Mouse (Mus musculus): ENCODE results near the gene Perm1. TPM values are rescaled to one million over a fixed set of nuclear protein-coding genes. Genes with fewer than 3 reads are reported as not detected.
A peak's percentile ranks its signal among the peaks of the same experiment; 100 is the strongest.

Perm1 gene
- polyA plus RNA-seq, 1 experiment from 2014 or later: 4.7 TPM

DNA sequence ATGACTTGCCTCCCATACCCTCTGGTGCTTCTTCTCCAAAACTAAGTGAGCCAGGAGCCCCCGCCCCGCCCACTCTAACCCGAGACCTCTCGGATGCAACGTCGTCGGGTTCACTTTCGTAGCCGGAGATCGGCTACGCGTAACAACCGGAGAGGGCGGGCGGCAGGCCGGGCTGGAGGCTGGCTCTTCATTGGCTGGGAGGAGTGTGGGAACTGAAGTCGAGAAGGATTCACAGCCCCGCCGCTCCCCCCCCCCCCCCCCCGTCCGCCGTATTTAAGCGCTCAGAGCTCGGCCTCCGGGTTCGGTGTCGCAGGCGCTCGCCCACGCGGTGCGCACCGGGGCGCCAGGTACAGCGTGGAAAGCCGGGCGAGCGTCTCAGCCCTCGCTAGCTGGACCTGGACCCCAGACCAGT, 12.7 kb upstream of the Perm1 start, which contains the start of gene AW011738:
TSS of gene AW011738 (plus strand) at position 304 of the 412 bp plus-strand sequence.
- Histone ChIP-seq H3K4me1 (peaks cover 26% of the 10 kb centered on the region), H3K36me3 (no peaks in the 10 kb centered on the region), H3K9me3 (no peaks in the 10 kb centered on the region), H3K27ac (peak within 1 kb of the TSS; percentile 54), H3K4me3 (peak within 1 kb of the TSS; percentile 54), H3K9ac (peak within 1 kb of the TSS; percentile 47), H3K4me2 (peak within 1 kb of the TSS; percentile 96), H3K27me3 (peaks cover 32% of the 10 kb centered on the region)
- peak; percentile 68; the same call in 1 of the 2 replicates for ATAC-seq (ENCODE audit: insufficient number of reproducible peaks, low FRiP score, low TSS enrichment, low read depth)
- under 1% methylated on average over 32 of the region's 39 CpGs for WGBS

DNA sequence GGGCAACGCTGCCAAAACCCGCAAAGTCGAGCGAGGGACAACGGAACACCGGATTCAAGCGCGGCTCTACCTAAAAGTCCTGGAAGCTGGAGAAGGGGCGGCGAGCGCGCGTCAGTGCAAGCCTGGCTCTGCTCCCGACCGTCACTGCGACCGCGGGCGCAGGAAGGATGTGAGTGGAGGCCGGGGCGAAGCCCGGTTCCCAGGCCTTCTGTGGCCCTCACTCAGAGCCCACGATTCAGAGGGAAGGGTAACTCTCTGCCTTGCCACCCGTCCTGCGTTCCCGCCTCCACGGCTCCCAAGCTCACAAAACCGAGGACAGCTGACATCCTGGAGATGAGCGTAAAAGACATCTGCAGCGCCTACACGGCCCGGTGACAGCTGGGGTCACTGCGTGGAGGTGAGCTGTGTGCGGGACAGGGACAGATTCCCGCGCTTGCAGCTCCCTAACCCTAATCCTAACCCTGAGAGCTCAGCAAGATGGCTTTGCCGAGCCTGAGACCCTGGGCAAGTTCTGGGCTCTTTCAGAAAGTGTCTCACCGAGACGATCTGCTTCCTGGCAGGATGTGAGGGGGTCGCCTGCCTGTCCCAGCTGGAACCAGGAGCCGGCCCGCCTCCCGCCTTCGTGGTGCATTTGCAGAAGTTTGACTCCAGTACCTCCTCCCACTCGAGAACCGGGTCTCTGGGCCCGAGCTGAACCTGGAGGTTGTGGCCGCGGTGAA, 12.1 kb upstream of the Perm1 start:
- under 1% methylated on average over 49 of the region's 49 CpGs for WGBS
- Histone ChIP-seq H3K27me3 (peaks cover 32% of the 10 kb centered on the region), H3K36me3 (no peaks in the 10 kb centered on the region), H3K9ac (peak overlapping the region; percentile 47), H3K4me2 (peak overlapping the region; percentile 96), H3K4me3 (peak overlapping the region; percentile 54), H3K9me3 (no peaks in the 10 kb centered on the region), H3K4me1 (peaks cover 26% of the 10 kb centered on the region), H3K27ac (peak overlapping the region; percentile 54)
- ATAC-seq (ENCODE audit: insufficient number of reproducible peaks, low FRiP score, low TSS enrichment, low read depth): peak; percentile 25; the same call in 1 of the 2 replicates

DNA sequence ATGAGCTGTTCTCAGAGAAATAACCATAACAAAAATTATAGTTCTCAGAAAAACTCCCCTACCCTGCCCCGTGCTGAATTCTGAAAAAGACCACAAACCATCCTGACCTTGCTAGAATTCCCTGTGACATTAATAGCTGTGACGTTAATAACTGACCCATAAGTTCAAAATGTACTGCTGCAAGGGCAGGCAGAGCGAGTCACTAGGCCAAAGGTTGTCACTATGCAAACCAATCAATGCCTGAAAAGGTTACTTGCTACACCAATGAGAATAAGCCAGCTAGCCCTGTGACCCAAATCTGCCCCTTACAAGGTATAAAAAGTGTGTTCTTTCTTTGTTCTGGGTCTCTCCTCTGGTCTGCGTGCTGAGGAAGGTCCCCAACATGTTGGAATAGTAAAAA, 6.8 kb upstream of the Perm1 start:
- no peak overlapping the region for H3K27ac ChIP-seq
- 84% methylated on average over 4 of the region's 4 CpGs for whole genome bisulfite sequencing

DNA sequence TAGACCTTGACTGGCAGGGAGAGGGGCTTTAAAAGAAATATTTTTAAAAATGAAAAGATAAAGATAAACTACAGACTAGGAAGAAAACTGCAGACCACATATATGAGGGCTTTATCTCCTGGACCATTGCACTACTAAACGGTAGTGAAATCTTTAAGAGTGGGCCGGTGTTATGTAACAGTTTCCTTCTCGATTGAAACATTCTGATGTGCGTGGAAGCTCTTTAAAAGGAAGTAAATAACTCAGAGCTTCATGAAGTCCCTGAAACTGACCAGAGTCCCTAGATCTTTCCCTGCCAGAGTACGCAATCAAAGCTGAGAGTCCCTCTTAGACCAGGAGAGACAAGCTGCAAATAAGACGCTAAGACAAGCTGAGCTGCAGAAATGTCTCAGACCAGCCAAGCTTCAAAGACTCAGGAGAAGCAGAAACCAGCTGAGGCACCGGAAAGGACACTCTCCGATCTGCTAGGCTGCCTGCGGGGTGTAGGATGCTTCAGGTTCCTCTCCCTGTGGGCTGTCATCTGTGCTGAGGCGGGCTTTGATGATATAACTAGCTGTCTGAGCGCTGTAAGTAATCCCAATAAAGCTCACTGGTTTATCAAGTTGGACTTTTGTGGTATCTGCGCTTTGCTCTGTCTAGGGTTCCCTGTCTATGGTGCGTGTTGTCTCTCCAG, 5.6 kb upstream of the Perm1 start:
- H3K36me3 ChIP-seq: no peaks in the 10 kb centered on the region
- no peak overlapping the region for H3K9ac ChIP-seq
- H3K27me3 ChIP-seq: peaks cover 2% of the 10 kb centered on the region
- no peak overlapping the region for H3K4me3 ChIP-seq
- H3K9me3 ChIP-seq: no peaks in the 10 kb centered on the region
- no peak overlapping the region for H3K27ac ChIP-seq
- H3K4me1 ChIP-seq: no peaks in the 10 kb centered on the region
- no peak for ATAC-seq (ENCODE audit: insufficient number of reproducible peaks, low FRiP score, low TSS enrichment, low read depth)
- H3K4me2 ChIP-seq: no peak overlapping the region
- 69% methylated on average over 13 of the region's 13 CpGs for WGBS

More for the DNA sequence above, 6.8 kb upstream of the Perm1 start:
- peaks cover 9% of the 10 kb centered on the region for H3K4me1 ChIP-seq
- no peaks in the 10 kb centered on the region for H3K9me3 ChIP-seq
- no peak overlapping the region for H3K4me3 ChIP-seq
- no peak overlapping the region for H3K9ac ChIP-seq
- ATAC-seq (ENCODE audit: insufficient number of reproducible peaks, low FRiP score, low TSS enrichment, low read depth): no peak
- H3K4me2 ChIP-seq: no peak overlapping the region
- H3K27me3 ChIP-seq: peaks cover 15% of the 10 kb centered on the region
- no peaks in the 10 kb centered on the region for H3K36me3 ChIP-seq

DNA sequence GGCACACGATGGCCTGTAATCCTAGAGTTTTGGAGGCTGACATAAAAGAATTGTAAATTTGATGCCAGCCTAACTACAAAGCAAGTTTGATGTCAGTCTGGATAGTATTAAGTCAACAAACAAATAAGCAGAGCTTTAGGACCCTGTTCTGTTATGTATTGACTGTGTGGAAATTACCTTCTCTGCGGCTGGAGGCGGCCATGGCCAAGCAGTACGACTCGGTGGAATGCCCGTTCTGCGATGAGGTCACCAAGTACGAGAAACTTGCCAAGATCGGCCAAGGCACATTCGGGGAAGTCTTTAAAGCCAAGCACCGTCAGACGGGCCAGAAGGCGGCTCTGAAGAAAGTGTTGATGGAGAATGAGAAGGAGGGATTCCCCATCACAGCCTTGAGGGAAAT, 2.5 kb upstream of the Perm1 start:
- Histone ChIP-seq H3K27me3 (no peaks in the 10 kb centered on the region), H3K27ac (no peak overlapping the region), H3K36me3 (no peaks in the 10 kb centered on the region), H3K4me2 (no peak overlapping the region), H3K9ac (no peak overlapping the region), H3K9me3 (no peaks in the 10 kb centered on the region), H3K4me3 (no peak overlapping the region), H3K4me1 (no peaks in the 10 kb centered on the region)
- ATAC-seq (ENCODE audit: insufficient number of reproducible peaks, low FRiP score, low TSS enrichment, low read depth): no peak
- whole genome bisulfite sequencing: 84% methylated on average over 13 of the region's 13 CpGs

DNA sequence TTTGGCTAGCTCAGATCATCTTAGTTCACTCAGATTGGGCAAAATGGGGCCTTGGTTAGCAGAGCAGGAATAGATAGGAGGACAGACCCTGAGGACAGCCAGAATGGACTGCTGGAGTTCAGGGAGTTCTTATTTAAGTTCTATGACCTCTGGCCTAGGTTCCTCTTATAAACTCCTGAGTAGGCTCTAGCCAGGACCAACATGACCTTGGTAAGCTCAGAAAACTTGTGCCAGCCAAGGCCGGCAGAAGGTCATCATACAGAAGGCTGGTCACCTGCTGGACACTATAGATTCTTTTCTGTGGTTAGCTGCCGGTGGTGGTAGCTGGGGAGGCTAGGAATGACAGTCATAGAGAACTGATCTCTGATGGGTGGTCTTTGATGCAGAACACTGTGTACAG, 528 bp downstream of the Perm1 start:
- WGBS: 89% methylated on average over 2 of the region's 2 CpGs
- no peak overlapping the region for H3K27ac ChIP-seq
- H3K36me3 ChIP-seq: no peaks in the 10 kb centered on the region
- H3K27me3 ChIP-seq: no peaks in the 10 kb centered on the region
- H3K4me3 ChIP-seq: no peak overlapping the region
- H3K9me3 ChIP-seq: no peaks in the 10 kb centered on the region
- H3K9ac ChIP-seq: no peak overlapping the region
- no peak for ATAC-seq (ENCODE audit: insufficient number of reproducible peaks, low FRiP score, low TSS enrichment, low read depth)
- H3K4me1 ChIP-seq: no peaks in the 10 kb centered on the region
- no peak overlapping the region for H3K4me2 ChIP-seq

DNA sequence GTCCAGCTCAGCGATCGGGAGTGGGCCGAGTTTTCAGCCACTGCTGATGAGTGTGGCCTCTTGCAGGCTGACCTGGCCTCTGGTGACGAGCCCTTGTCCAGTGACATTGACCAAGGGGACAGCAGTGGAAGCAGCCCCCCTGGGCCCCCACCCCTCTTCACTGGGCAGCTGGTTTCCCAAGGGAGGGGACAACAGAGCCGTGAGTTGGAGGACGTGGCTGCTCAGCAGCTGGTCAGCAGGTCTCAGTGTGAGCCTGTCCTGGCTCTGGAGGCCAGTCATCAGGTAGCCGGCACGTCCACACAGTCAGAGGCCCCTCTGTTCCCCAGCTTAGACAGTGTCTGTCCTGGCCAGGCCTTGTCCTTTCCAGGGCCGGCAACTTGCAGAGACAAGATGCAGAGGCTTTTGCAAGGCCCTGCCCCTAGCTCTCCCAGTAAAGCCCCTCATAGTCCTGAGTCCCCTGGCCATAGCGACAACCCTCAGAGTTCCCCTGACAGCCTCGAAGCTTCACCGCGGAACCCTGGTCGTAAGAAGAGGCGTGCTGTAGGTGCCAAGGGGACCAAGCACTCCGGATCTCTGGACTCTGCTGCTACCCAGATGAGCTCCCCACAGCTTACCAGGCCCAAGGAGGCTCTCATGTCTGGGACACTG, 1.5 kb downstream of the Perm1 start:
- no peaks in the 10 kb centered on the region for H3K27me3 ChIP-seq
- H3K36me3 ChIP-seq: no peaks in the 10 kb centered on the region
- ATAC-seq (ENCODE audit: insufficient number of reproducible peaks, low FRiP score, low TSS enrichment, low read depth): no peak
- H3K9ac ChIP-seq: no peak overlapping the region
- no peak overlapping the region for H3K4me3 ChIP-seq
- H3K9me3 ChIP-seq: no peaks in the 10 kb centered on the region
- H3K4me1 ChIP-seq: no peaks in the 10 kb centered on the region
- WGBS: 82% methylated on average over 16 of the region's 16 CpGs
- no peak overlapping the region for H3K4me2 ChIP-seq
- H3K27ac ChIP-seq: no peak overlapping the region

DNA sequence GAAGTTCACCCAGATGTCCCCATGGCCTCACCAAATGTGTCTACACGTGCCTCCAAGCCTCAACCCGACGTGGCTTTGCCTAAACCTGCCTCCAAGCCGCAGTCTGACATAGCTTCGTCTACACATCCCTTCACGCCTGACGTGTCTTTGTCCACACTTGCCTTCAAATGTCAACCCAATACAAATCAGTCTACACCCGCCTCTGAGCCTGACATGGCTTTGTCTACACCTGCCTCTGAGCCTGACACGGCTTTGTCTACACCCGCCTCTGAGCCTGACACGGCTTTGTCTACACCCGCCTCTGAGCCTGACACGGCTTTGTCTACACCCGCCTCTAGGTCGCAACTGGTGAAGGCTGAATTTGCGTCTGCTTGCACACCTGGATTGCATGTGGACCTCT, 2.2 kb downstream of the Perm1 start:
- no peaks in the 10 kb centered on the region for H3K36me3 ChIP-seq
- no peak overlapping the region for H3K27ac ChIP-seq
- no peak overlapping the region for H3K9ac ChIP-seq
- H3K27me3 ChIP-seq: no peaks in the 10 kb centered on the region
- ATAC-seq (ENCODE audit: insufficient number of reproducible peaks, low FRiP score, low TSS enrichment, low read depth): no peak
- no peaks in the 10 kb centered on the region for H3K9me3 ChIP-seq
- 66% methylated on average over 16 of the region's 16 CpGs for WGBS
- no peak overlapping the region for H3K4me3 ChIP-seq
- H3K4me2 ChIP-seq: no peak overlapping the region
- no peaks in the 10 kb centered on the region for H3K4me1 ChIP-seq

DNA sequence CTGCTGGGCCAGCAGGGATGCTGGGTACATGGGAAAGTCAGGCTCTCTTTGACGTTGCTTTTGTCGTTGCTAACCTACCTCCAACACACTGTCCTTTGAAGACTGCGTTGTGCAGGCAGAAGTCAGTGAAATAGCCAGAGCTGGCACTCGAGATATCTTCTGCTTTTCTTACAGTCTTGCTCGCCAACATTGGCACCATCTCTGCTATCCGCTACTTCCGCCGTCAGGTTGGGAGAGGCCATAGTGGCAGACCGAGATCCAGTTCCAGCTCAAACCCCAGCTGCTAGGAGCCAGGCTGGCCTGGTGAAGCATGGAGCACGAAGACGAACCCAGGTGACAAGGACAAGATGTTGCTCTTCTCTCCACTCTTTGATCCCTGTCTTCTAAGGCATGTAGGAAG, 4.3 kb downstream of the Perm1 start:
- Histone ChIP-seq H3K4me3 (no peak overlapping the region), H3K9ac (no peak overlapping the region), H3K4me1 (no peaks in the 10 kb centered on the region), H3K9me3 (no peaks in the 10 kb centered on the region), H3K27ac (no peak overlapping the region), H3K36me3 (no peaks in the 10 kb centered on the region), H3K27me3 (no peaks in the 10 kb centered on the region), H3K4me2 (no peak overlapping the region)
- no peak for ATAC-seq (ENCODE audit: insufficient number of reproducible peaks, low FRiP score, low TSS enrichment, low read depth)
- WGBS: 88% methylated on average over 11 of the region's 11 CpGs

DNA sequence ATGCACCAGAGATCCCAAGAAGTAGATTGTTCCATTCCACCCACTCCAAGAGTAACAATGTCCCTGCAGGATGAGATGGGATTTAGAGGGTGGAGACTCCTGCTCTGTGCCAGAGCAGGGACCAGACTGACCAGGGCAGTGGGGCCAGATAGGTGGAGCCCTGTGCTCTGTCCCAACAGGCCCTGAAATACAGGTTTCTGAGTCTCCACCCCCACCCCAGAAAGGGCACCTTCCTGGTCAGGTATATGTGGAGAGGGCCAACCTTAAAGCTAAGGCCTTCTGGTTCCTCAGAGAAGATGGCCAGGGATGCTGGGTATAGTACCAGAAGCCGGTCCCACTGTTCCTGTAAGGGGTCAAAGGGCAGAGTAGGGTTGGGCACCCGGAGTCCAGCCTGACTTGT, 8.6 kb downstream of the Perm1 start:
- Histone ChIP-seq H3K27me3 (no peaks in the 10 kb centered on the region), H3K36me3 (peaks cover 5% of the 10 kb centered on the region), H3K9ac (no peak overlapping the region), H3K4me2 (no peak overlapping the region), H3K4me3 (no peak overlapping the region), H3K9me3 (no peaks in the 10 kb centered on the region), H3K4me1 (peaks cover 12% of the 10 kb centered on the region), H3K27ac (no peak overlapping the region)
- ATAC-seq (ENCODE audit: insufficient number of reproducible peaks, low FRiP score, low TSS enrichment, low read depth): no peak
- 87% methylated on average over 2 of the region's 2 CpGs for WGBS

DNA sequence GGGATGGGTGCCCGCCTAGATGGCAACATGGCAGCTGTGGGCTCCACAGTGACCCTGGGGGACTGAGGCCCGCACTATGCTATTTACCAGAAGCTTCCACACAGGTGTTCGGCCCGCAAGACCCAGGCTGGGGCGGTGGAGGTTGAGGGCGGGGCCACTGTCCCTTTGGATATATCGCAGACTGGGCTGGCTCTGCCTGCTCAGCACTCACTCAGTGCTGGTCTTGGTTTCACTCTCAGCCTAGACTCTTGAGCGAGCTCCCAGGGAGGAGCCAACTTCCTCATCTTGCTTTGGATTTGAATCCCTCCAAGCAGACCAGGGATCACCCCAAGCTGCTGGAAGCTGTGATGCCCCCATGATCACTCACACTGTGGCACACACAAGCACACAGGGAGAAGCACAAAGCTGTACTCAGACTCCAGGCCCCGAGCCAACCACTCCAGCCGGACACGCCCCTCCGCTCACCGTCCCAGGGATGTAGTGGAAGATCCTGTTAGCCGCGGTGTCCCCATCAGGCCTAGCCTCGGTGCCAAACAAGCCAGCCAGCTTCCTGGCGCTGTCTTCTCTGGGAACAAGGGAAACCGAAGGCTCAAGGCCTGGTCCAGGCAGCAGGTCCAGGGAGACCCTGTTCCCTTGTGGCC, 12.2 kb downstream of the Perm1 start:
- Histone ChIP-seq H3K4me2 (peak overlapping the region; percentile 32), H3K9ac (no peak overlapping the region)

More for the DNA sequence above, 12.2 kb downstream of the Perm1 start:
- Histone ChIP-seq H3K27ac (peak overlapping the region; percentile 77), H3K4me3 (peak overlapping the region; percentile 29), H3K36me3 (peaks cover 40% of the 10 kb centered on the region), H3K9me3 (no peaks in the 10 kb centered on the region), H3K4me1 (peaks cover 12% of the 10 kb centered on the region), H3K27me3 (no peaks in the 10 kb centered on the region)
- ATAC-seq (ENCODE audit: insufficient number of reproducible peaks, low FRiP score, low TSS enrichment, low read depth): 0 out of 2 replicates have a peak, but pooled peaks have one; percentile 1
- WGBS: 25% methylated on average over 18 of the region's 18 CpGs
